Mouse (Mus musculus) liver, postnatal 0 days (tissue): ENCODE data around the gene Exoc7.

Experiments used
- CTCF ChIP-seq: sonication (generic); IDR thresholded peaks from 2 replicates; pipeline ENCODE4 v1.5.1; 2016; ENCODE audit warnings: antibody characterized with exemption, low read depth
- EP300 ChIP-seq: IDR thresholded peaks from 2 replicates; pipeline ENCODE4 v1.6.1; 2016; ENCODE audit warnings: antibody characterized with exemption, low read depth, mild to moderate bottlenecking

- no peak for TF ChIP-seq CTCF
- no peak for TF ChIP-seq EP300
These were observed 30.0 kb upstream of the Exoc7 start for GRCm38 (mm10) chr11:116337000-116337399.
